Mouse (Mus musculus): ENCODE measurements around the gene Wbp11. TPM values are rescaled to one million over a fixed set of nuclear protein-coding genes. Genes with fewer than 3 reads are reported as not detected.

The Wbp11 gene
- polyA plus RNA-seq, 1 experiment: 65.9 TPM

- no peaks in the 10 kb centered on the region for H3K79me2 ChIP-seq (ENCODE audit: control insufficient read depth, insufficient read depth)
- H3K4me3 ChIP-seq (ENCODE audit: insufficient read depth, poor library complexity, severe bottlenecking): no peak overlapping the region
- no peaks in the 10 kb centered on the region for H3K36me3 ChIP-seq (ENCODE audit: control insufficient read depth, insufficient read depth)
- no peak overlapping the region for H3ac ChIP-seq (ENCODE audit: control insufficient read depth, insufficient read length, low read depth)
- TF ChIP-seq MYOG (IDR thresholded peaks at IDR 0.05; ENCODE audit: control insufficient read depth, extremely low read depth, insufficient read length) (no peak), CEBPB (IDR thresholded peaks at IDR 0.05; ENCODE audit: low read depth) (no peak), MYOD1 (IDR thresholded peaks at IDR 0.05; ENCODE audit: control insufficient read depth, insufficient read length, low read depth) (no peak), MAX (IDR thresholded peaks at IDR 0.05) (no peak), CTCF (IDR thresholded peaks at IDR 0.05; ENCODE audit: control insufficient read depth, insufficient read depth, insufficient read length) (no peak), FOSL1 (IDR thresholded peaks at IDR 0.05; ENCODE audit: insufficient read depth, low read length, poor library complexity, severe bottlenecking) (no peak), USF1 (IDR thresholded peaks at IDR 0.05; ENCODE audit: low read depth) (no peak)
- H3K79me3 ChIP-seq (ENCODE audit: low read depth): no peaks in the 10 kb centered on the region
- H3K27me3 ChIP-seq (ENCODE audit: control insufficient read depth, insufficient read depth, insufficient read length): peaks cover 3% of the 10 kb centered on the region
These were observed 64.1 kb downstream of the Wbp11 start for GRCm38 (mm10) chr6:136763912-136764311.

Small RNA genes lying within 50 kb of the gene (microRNA-seq; reads per million reads assigned to microRNA genes)
- gene Gm44364 (ENCODE audit: borderline microRNAs expressed): not detected

Other genes starting within 250 kb of the Wbp11 start
- not detected for gene Plbd1, start 166.3 kb downstream of the Wbp11 start, polyA plus RNA-seq (2012; fragmentation: generic; extraction: Trizol)
- 0.01 TPM for gene Gucy2c, start 46.5 kb downstream of the Wbp11 start, polyA plus RNA-seq (2012; fragmentation: generic; extraction: Trizol)
- gene Hist4h4, start 23.8 kb downstream of the Wbp11 start, polyA plus RNA-seq (2012; fragmentation: generic; extraction: Trizol): 0.80 TPM
- 322 TPM for gene H2afj, start 20.0 kb downstream of the Wbp11 start, polyA plus RNA-seq (2012; fragmentation: generic; extraction: Trizol)
- gene BC049715, start 607 bp downstream of the Wbp11 start, polyA plus RNA-seq (2012; fragmentation: generic; extraction: Trizol): 0.13 TPM
- 0.11 TPM for gene Smco3, start 7.2 kb upstream of the Wbp11 start, polyA plus RNA-seq (2012; fragmentation: generic; extraction: Trizol)
- not detected for gene Art4, start 29.5 kb upstream of the Wbp11 start, polyA plus RNA-seq (2012; fragmentation: generic; extraction: Trizol)
- 472 TPM for gene Mgp, start 47.6 kb upstream of the Wbp11 start, polyA plus RNA-seq (2012; fragmentation: generic; extraction: Trizol)
- 0.04 TPM for gene Erp27, start 93.9 kb upstream of the Wbp11 start, polyA plus RNA-seq (2012; fragmentation: generic; extraction: Trizol)
- 0.26 TPM for gene Pde6h, start 95.6 kb upstream of the Wbp11 start, polyA plus RNA-seq (2012; fragmentation: generic; extraction: Trizol)
- gene Arhgdib, start 113.7 kb upstream of the Wbp11 start, polyA plus RNA-seq (2012; fragmentation: generic; extraction: Trizol): 101 TPM